Mouse (Mus musculus): ENCODE data around the gene Eif2a. TPM values are rescaled to one million over a fixed set of nuclear protein-coding genes. Genes with fewer than 3 reads are reported as not detected.

The Eif2a gene
- 184 and 196 TPM in 2 replicates for polyA plus RNA-seq (2011; ENCODE audit: insufficient read depth, insufficient read length, low read depth, missing spikeins)

- H3K9me3 ChIP-seq (replicated peaks; ENCODE audit: control insufficient read depth, insufficient read depth, low read length, poor library complexity, severe bottlenecking): no peaks in the 10 kb centered on the region
- H3K36me3 ChIP-seq (ENCODE audit: control insufficient read depth, insufficient read depth, low read length, poor library complexity, severe bottlenecking): peaks cover 27% of the 10 kb centered on the region
- no peaks in the 10 kb centered on the region for H3K27me3 ChIP-seq (ENCODE audit: control insufficient read depth, insufficient read depth, low read length, poor library complexity, severe bottlenecking)
- peak within 1 kb of the TSS; percentile 81 for H3K4me3 ChIP-seq (ENCODE audit: low read depth, low read length)
- TF ChIP-seq POLR2A (IDR thresholded peaks at IDR 0.05; ENCODE audit: insufficient read depth, low read length) (peak; percentile 59), EP300 (IDR thresholded peaks at IDR 0.05; ENCODE audit: insufficient read depth, low read depth, low read length) (no peak)
- H3K27ac ChIP-seq (ENCODE audit: insufficient read depth, low read length): peak within 1 kb of the TSS; percentile 90
- no peaks in the 10 kb centered on the region for H3K4me1 ChIP-seq (ENCODE audit: control insufficient read depth, insufficient read depth, low read length)
- H3K9ac ChIP-seq (ENCODE audit: low read depth, poor library complexity, severe bottlenecking): peak within 1 kb of the TSS; percentile 90
These were observed at the start of gene Eif2a, which contains the start of gene Serp1 for GRCm38 (mm10) chr3:58525652-58526407. Gene Eif2a (plus strand): TSS chr3:58525821. Gene Serp1 (minus strand): TSS chr3:58525892.

GRCm38 (mm10) chr3:58478755-58479455 lies 46.7 kb upstream of the Eif2a start:
- H3K36me3 ChIP-seq (ENCODE audit: control insufficient read depth, insufficient read depth, low read length, poor library complexity, severe bottlenecking): no peaks in the 10 kb centered on the region
- H3K9me3 ChIP-seq (replicated peaks; ENCODE audit: control insufficient read depth, insufficient read depth, low read length, poor library complexity, severe bottlenecking): no peaks in the 10 kb centered on the region
- no peak overlapping the region for H3K9ac ChIP-seq (ENCODE audit: low read depth, poor library complexity, severe bottlenecking)
- no peaks in the 10 kb centered on the region for H3K4me1 ChIP-seq (ENCODE audit: control insufficient read depth, insufficient read depth, low read length)
- no peak for TF ChIP-seq CTCF (IDR thresholded peaks at IDR 0.05; ENCODE audit: low read depth, low read length)
- TF ChIP-seq EP300 (IDR thresholded peaks at IDR 0.05; ENCODE audit: insufficient read depth, low read depth, low read length): no peak
- TF ChIP-seq POLR2A (IDR thresholded peaks at IDR 0.05; ENCODE audit: insufficient read depth, low read length): no peak
- H3K27me3 ChIP-seq (ENCODE audit: control insufficient read depth, insufficient read depth, low read length, poor library complexity, severe bottlenecking): no peaks in the 10 kb centered on the region
- no peak overlapping the region for H3K27ac ChIP-seq (ENCODE audit: insufficient read depth, low read length)
- no peak overlapping the region for H3K4me3 ChIP-seq (ENCODE audit: low read depth, low read length)

GRCm38 (mm10) chr3:58485883-58486282 lies 39.7 kb upstream of the Eif2a start:
- peaks cover 15% of the 10 kb centered on the region for H3K9me3 ChIP-seq (replicated peaks; ENCODE audit: control insufficient read depth, insufficient read depth, low read length, poor library complexity, severe bottlenecking)
- no peaks in the 10 kb centered on the region for H3K36me3 ChIP-seq (ENCODE audit: control insufficient read depth, insufficient read depth, low read length, poor library complexity, severe bottlenecking)
- no peaks in the 10 kb centered on the region for H3K27me3 ChIP-seq (ENCODE audit: control insufficient read depth, insufficient read depth, low read length, poor library complexity, severe bottlenecking)
- no peak overlapping the region for H3K9ac ChIP-seq (ENCODE audit: low read depth, poor library complexity, severe bottlenecking)
- no peak overlapping the region for H3K4me3 ChIP-seq (ENCODE audit: low read depth, low read length)
- no peak overlapping the region for H3K27ac ChIP-seq (ENCODE audit: insufficient read depth, low read length)
- no peaks in the 10 kb centered on the region for H3K4me1 ChIP-seq (ENCODE audit: control insufficient read depth, insufficient read depth, low read length)
- TF ChIP-seq CTCF (IDR thresholded peaks at IDR 0.05; ENCODE audit: low read depth, low read length) (peak; percentile 87), POLR2A (IDR thresholded peaks at IDR 0.05; ENCODE audit: insufficient read depth, low read length) (no peak)

GRCm38 (mm10) chr3:58487121-58487520 lies 38.5 kb upstream of the Eif2a start:
- H3K36me3 ChIP-seq (ENCODE audit: control insufficient read depth, insufficient read depth, low read length, poor library complexity, severe bottlenecking): no peaks in the 10 kb centered on the region

GRCm38 (mm10) chr3:58487999-58488775 lies 37.4 kb upstream of the Eif2a start:
- no peaks in the 10 kb centered on the region for H3K27me3 ChIP-seq (ENCODE audit: control insufficient read depth, insufficient read depth, low read length, poor library complexity, severe bottlenecking)
- no peak overlapping the region for H3K9ac ChIP-seq (ENCODE audit: low read depth, poor library complexity, severe bottlenecking)
- no peak for TF ChIP-seq EP300 (IDR thresholded peaks at IDR 0.05; ENCODE audit: insufficient read depth, low read depth, low read length)
- no peak for TF ChIP-seq CTCF (IDR thresholded peaks at IDR 0.05; ENCODE audit: low read depth, low read length)
- no peak for TF ChIP-seq POLR2A (IDR thresholded peaks at IDR 0.05; ENCODE audit: insufficient read depth, low read length)
- H3K36me3 ChIP-seq (ENCODE audit: control insufficient read depth, insufficient read depth, low read length, poor library complexity, severe bottlenecking): no peaks in the 10 kb centered on the region
- no peaks in the 10 kb centered on the region for H3K4me1 ChIP-seq (ENCODE audit: control insufficient read depth, insufficient read depth, low read length)
- no peak overlapping the region for H3K27ac ChIP-seq (ENCODE audit: insufficient read depth, low read length)
- H3K9me3 ChIP-seq (replicated peaks; ENCODE audit: control insufficient read depth, insufficient read depth, low read length, poor library complexity, severe bottlenecking): peaks cover 22% of the 10 kb centered on the region
- H3K4me3 ChIP-seq (ENCODE audit: low read depth, low read length): no peak overlapping the region

More at GRCm38 (mm10) chr3:58487121-58487520, 38.5 kb upstream of the Eif2a start:
- H3K4me3 ChIP-seq (ENCODE audit: low read depth, low read length): no peak overlapping the region
- H3K9ac ChIP-seq (ENCODE audit: low read depth, poor library complexity, severe bottlenecking): no peak overlapping the region
- no peak overlapping the region for H3K27ac ChIP-seq (ENCODE audit: insufficient read depth, low read length)
- no peaks in the 10 kb centered on the region for H3K27me3 ChIP-seq (ENCODE audit: control insufficient read depth, insufficient read depth, low read length, poor library complexity, severe bottlenecking)
- H3K4me1 ChIP-seq (ENCODE audit: control insufficient read depth, insufficient read depth, low read length): no peaks in the 10 kb centered on the region
- TF ChIP-seq POLR2A (IDR thresholded peaks at IDR 0.05; ENCODE audit: insufficient read depth, low read length): no peak
- TF ChIP-seq EP300 (IDR thresholded peaks at IDR 0.05; ENCODE audit: insufficient read depth, low read depth, low read length): no peak
- peaks cover 22% of the 10 kb centered on the region for H3K9me3 ChIP-seq (replicated peaks; ENCODE audit: control insufficient read depth, insufficient read depth, low read length, poor library complexity, severe bottlenecking)
